Mouse (Mus musculus): Measurements from ENCODE around the gene Tm6sf1. TPM values are rescaled to one million over a fixed set of nuclear protein-coding genes. Genes with fewer than 3 reads are reported as not detected.

The Tm6sf1 gene
- total RNA-seq, 2 experiments from 2014 or later: 13.8 to 17.9 TPM

DNA sequence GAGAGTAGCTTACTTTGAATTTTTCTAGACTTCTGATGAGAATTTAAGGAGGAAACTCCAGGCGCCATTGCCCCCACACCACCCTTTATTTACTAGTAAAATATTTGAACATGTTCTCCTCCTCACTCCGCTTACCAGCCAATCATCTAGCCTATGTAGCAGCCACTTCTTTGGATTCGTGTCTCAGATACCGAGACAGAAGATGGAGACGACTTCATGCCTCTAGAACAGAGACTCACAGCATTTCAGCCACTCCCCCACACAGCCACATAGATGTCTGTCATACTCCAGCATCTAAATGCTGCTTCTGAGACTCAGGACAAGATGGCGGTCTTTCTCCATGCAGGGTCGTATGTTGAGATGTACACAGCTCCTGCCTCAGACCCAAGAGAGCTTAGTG is 16.7 kb upstream of the Tm6sf1 start:
- DNase-seq (ENCODE audit: low spot score in 2 of 2): no peak
- Histone ChIP-seq H3K4me3 (no peak overlapping the region), H3K27ac (no peak overlapping the region)
- no peak for TF ChIP-seq CTCF (conservative IDR thresholded peaks at IDR 0.05)

DNA sequence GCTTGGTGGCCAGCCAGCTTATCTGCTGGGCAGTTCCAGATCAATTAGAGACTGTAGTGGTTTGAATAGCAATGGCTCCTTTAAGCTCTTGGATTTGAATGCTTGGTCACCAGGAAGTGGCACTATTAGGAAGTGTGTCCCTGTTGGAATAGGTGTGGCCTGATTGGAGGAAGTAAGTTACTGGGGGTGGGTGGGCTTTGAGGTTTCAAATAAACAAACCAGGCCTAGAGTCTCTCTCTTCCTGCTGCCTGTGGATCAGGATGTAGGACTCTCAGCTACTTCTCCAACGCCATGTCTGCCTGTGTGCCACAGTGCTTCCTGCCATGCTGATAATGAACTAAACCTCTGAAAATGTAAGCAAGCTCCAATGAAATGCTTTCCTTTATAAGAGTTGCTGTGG is 15.8 kb upstream of the Tm6sf1 start:
- DNase-seq (ENCODE audit: low spot score in 2 of 2): no peak
- Histone ChIP-seq H3K27ac (no peak overlapping the region), H3K4me3 (no peak overlapping the region)
- no peak for TF ChIP-seq CTCF (conservative IDR thresholded peaks at IDR 0.05)

- no peak for TF ChIP-seq CTCF (conservative IDR thresholded peaks at IDR 0.05)
- no peak for DNase-seq (ENCODE audit: low spot score in 2 of 2)
- Histone ChIP-seq H3K27ac (no peak overlapping the region), H3K4me3 (no peak overlapping the region)
Measured at GRCm38 (mm10) chr7:81843903-81844302, 14.9 kb upstream of the Tm6sf1 start.

GRCm38 (mm10) chr7:81844801-81845200 is 14.0 kb upstream of the Tm6sf1 start:
- Histone ChIP-seq H3K4me3 (no peak overlapping the region), H3K27ac (no peak overlapping the region)
- no peak for DNase-seq (ENCODE audit: low spot score in 2 of 2)
- no peak for TF ChIP-seq CTCF (conservative IDR thresholded peaks at IDR 0.05)

DNA sequence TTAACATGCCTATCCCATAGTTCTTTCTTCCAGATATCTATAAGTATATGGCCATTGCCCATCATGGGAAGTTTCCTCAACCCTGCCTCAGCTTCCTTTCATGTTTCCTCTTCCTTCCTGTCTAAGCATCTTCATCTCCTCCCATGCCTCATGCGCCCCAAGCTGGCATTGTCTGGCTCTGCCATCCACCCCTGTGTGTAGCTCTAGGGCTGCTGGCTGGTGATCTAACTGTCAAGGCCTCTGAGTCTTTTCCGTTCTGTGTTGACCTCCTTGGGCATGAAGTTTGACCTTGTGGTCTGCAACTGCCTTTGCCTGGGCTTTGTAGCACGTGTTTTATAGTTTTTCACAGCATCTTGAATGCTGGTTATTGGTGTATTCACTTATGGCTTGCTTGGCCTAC is 13.5 kb upstream of the Tm6sf1 start:
- Histone ChIP-seq H3K4me3 (no peak overlapping the region), H3K27ac (no peak overlapping the region)
- TF ChIP-seq CTCF (conservative IDR thresholded peaks at IDR 0.05): no peak
- DNase-seq (ENCODE audit: low spot score in 2 of 2): no peak

DNA sequence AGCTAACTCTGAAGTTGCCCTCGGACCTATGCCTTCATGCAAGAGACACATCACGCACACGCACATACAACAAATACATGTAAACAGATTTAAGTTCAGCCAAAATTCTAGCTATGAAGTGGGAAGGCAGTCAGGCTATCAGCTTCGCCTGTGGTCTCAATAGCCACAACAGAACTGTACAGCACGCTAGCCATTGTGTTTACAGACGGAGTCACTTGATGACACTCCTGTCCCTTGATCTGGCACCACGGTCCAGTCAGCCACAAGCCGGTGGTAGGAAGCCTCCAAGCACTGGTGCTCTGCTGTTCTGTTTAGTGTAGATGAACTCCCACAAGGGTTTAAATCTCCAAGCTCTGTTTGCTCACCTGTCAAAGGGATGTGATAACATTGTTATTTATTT is 12.8 kb upstream of the Tm6sf1 start:
- no peak for TF ChIP-seq CTCF (conservative IDR thresholded peaks at IDR 0.05)

DNA sequence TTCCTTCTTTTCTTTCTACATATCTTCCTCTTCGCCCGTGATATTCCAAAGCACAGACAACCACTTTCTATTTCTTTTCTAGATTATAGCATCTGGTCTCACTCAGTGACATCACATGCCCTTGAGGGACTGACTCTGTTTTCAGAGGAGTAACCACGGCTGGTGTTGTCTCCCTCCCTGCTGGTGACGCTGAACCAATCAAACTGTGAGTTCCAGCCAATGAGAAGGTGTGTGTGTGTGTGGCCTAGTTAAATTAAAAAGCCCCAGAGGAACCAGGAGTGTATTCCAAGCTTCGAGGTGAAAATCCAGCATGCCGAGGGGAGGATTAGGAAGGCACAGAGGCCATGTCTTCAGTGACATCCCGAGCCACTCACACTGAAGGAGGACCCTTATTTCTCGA is 11.8 kb upstream of the Tm6sf1 start:
- H3K4me3 ChIP-seq: no peak overlapping the region
- H3K27ac ChIP-seq: no peak overlapping the region
- no peak for TF ChIP-seq CTCF (conservative IDR thresholded peaks at IDR 0.05)
- no peak for DNase-seq (ENCODE audit: low spot score in 2 of 2)

More for the DNA sequence above, 12.8 kb upstream of the Tm6sf1 start:
- DNase-seq (ENCODE audit: low spot score in 2 of 2): no peak
- Histone ChIP-seq H3K27ac (no peak overlapping the region), H3K4me3 (no peak overlapping the region)

- no peak overlapping the region for H3K4me3 ChIP-seq
- DNase-seq (ENCODE audit: low spot score in 2 of 2): no peak
- no peak overlapping the region for H3K27ac ChIP-seq
- no peak for TF ChIP-seq CTCF (conservative IDR thresholded peaks at IDR 0.05)
Measured at GRCm38 (mm10) chr7:81847777-81848176, 11.0 kb upstream of the Tm6sf1 start.

DNA sequence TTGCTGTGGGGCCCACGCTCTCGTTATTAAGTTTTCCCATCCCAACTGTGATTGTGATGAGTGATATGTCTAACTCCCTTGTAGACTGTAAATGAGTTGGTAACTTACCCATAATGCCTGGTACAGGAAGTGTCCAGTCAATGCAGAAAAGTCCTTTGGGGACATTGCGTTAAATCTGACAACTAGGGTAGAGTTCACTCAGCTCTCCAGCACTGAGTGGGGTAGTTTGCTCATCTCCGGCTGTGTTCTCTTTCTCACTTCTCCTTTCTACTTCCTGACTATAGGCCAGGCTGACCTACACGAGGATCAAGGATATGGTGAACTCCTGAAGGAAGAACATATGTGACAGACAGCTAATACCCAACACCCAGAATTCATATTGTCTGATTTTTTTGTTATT is 9.6 kb upstream of the Tm6sf1 start:
- no peak for TF ChIP-seq CTCF (conservative IDR thresholded peaks at IDR 0.05)
- no peak for DNase-seq (ENCODE audit: low spot score in 2 of 2)
- no peak overlapping the region for H3K4me3 ChIP-seq
- no peak overlapping the region for H3K27ac ChIP-seq

DNA sequence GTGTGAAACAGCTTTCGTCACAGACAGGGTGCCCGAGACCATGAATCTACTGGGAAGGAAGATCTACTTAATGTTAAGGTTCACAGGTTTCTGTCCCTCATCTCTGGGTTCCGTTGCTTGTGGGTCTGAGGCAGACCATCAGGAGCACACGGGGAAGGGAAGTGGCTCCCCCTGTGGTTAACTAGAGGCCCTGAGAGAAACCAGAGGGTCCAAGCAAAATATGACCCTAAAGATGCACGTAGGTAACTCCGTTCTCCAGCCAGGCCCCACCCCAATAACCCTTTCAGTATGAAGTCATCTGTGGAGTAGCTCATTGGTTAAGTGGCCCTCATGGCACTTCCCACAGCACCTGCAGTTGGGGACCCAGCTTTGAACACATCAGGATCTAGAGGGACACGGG is 9.2 kb upstream of the Tm6sf1 start:
- DNase-seq (ENCODE audit: low spot score in 2 of 2): no peak
- no peak overlapping the region for H3K27ac ChIP-seq
- H3K4me3 ChIP-seq: no peak overlapping the region
- no peak for TF ChIP-seq CTCF (conservative IDR thresholded peaks at IDR 0.05)

DNA sequence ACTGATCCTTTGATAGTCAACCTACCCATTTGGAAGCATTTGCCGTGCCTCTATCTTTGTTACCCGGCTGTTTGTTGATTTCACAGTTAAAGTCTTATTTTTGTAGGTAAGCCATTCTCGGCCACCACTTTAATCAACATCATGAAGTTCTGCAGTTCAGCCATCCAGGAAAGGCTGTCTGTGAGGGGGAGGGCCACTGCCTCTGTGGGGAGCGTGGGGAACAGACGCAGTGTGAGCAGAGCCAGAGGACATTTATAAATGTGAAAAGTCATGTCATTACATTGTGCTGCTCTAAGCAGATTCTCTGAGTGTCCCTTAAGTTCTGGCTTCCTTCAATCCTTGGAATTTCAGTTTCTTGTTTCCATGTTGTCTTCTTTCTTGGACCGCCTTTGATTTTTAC is 8.6 kb upstream of the Tm6sf1 start:
- Histone ChIP-seq H3K4me3 (no peak overlapping the region), H3K27ac (no peak overlapping the region)
- no peak for TF ChIP-seq CTCF (conservative IDR thresholded peaks at IDR 0.05)
- no peak for DNase-seq (ENCODE audit: low spot score in 2 of 2)

GRCm38 (mm10) chr7:81851706-81852105 is 7.1 kb upstream of the Tm6sf1 start:
- DNase-seq (ENCODE audit: low spot score in 2 of 2): no peak
- Histone ChIP-seq H3K4me3 (no peak overlapping the region), H3K27ac (no peak overlapping the region)
- no peak for TF ChIP-seq CTCF (conservative IDR thresholded peaks at IDR 0.05)

DNA sequence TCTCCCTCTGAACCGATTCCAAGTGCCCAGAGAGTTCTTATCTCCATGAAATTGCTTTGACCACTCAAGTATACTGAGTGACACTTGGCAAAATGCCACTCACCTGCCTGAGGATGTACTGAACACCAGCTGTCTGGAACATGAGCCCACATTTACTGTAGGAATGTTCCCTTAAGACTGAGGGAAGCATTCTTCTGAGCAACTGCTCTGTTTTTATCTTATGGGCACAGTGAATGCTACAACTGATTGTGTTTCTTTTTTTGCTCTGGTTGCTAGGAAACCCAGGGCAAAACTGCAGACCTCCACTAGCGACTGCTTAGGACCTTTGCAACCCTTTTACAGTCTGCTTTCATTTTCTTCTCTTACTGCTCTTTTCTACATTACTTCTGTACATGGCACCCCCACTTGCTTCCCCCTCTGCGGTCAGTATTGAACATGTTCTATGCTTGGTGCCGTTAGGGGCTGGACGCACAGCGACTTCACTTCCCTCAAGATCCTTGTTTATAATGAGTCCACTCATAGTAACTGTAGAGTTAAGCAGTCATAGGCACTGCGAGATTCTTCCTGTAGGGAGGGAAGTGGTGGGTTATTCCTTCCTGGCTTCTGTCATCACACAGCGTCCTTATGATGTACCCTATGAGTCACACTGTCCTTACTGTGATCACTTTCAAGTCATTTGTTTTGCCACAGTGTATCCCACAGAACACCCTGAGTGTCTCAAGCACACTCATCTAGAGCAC is 4.1 kb upstream of the Tm6sf1 start:
- no peak for TF ChIP-seq CTCF (conservative IDR thresholded peaks at IDR 0.05)
- DNase-seq (ENCODE audit: low spot score in 2 of 2): no peak

DNA sequence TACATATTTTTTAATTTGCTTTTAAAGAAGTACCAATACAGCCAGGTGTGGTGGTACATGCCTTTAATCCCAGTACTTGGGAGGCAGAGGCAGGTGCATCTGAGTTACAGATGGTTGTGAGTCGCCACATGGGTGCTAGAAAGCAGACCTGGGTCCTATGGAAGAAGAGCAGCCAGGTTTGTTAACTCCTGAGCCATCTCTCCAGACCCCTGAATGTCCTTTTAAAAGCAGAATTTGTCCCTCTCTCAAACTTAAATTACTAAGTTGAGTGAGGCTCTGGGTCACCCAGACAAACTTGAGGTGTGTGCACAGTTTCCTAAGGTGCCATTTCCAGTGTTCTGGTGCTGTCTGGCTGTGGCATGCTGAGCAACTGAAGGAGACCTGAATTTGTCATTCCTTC is 3.1 kb upstream of the Tm6sf1 start, which contains the start of gene Gm10160:
TSS of gene Gm10160 (minus strand) at position 101 of the 400 bp plus-strand sequence.
- DNase-seq (ENCODE audit: low spot score in 2 of 2): no peak
- Histone ChIP-seq H3K4me3 (no peak within 1 kb of the TSS), H3K27ac (no peak within 1 kb of the TSS)
- no peak for TF ChIP-seq CTCF (conservative IDR thresholded peaks at IDR 0.05)

More for the DNA sequence above, 4.1 kb upstream of the Tm6sf1 start:
- H3K4me3 ChIP-seq: no peak overlapping the region
- H3K27ac ChIP-seq: no peak overlapping the region
